Comparison of ENCODE assay signal across 8 mouse cellular contexts in genomic region chr11:77822781-77823180, GRCm38 (mm10). TPM values are rescaled to one million over a fixed set of nuclear protein-coding genes. Genes with fewer than 3 reads are reported as not detected.
DNase-seq lines count a peak whose midpoint lies in the region; ATAC-seq and TF ChIP-seq lines count a peak whose summit lies in the region.
"Had no signal": no experiment of that assay in that cellular context is flagged by ENCODE, and none has a peak within 500 bp of the region (broad histone marks: within the 10 kb centered on the region; RNA-seq: fewer than 3 reads in every experiment).

No protein-coding gene starts in this region.

- peak; percentile 88 for DNase-seq in ES-CJ7 (ENCODE audit: low read depth, low spot score)
- peak; percentile 82 for DNase-seq in forelimb bud, embryonic 11.5 days (ENCODE audit: low read depth, low spot score)
- peak; percentile 66 for DNase-seq in lung, postnatal 10 days

- H3K4me1 ChIP-seq in intestine, postnatal 0 days (replicated peaks; ENCODE audit: control insufficient read depth, insufficient read depth, low read length), result no peaks in the 10 kb centered on the region
- H3K4me1 ChIP-seq in intestine, embryonic 15.5 days (replicated peaks), result no peaks in the 10 kb centered on the region; the same call in 1 of the 2 replicates
- H3K4me1 ChIP-seq in bone marrow, adult 2 months (ENCODE audit: control insufficient read depth, insufficient read depth, low read length), result no peaks in the 10 kb centered on the region
- H3K4me1 ChIP-seq in small intestine, adult 2 months (ENCODE audit: control insufficient read depth, insufficient read depth, insufficient read length, low read length), result 0 out of 2 replicates have a peak, but pooled peaks cover 2% of the 10 kb centered on the region

- H3K9me3 ChIP-seq in intestine, postnatal 0 days (ENCODE audit: control insufficient read depth), result no peaks in the 10 kb centered on the region
- no peaks in the 10 kb centered on the region for H3K9me3 ChIP-seq in intestine, embryonic 15.5 days
- H3K9me3 ChIP-seq: heart, embryonic 13.5 days had no signal

- TF ChIP-seq POLR2A in bone marrow, adult 2 months (IDR thresholded peaks at IDR 0.05; ENCODE audit: borderline replicate concordance, control insufficient read depth, low read depth, low read length), result no peak
- no peak for TF ChIP-seq POLR2A in small intestine, adult 2 months (IDR thresholded peaks at IDR 0.05; ENCODE audit: low read depth, low read length)

- ATAC-seq in intestine, postnatal 0 days, result no peak
- ATAC-seq in intestine, embryonic 15.5 days, result no peak

- 23% methylated on average over 7 of the region's 7 CpGs for WGBS in intestine, postnatal 0 days
- WGBS in intestine, embryonic 15.5 days, result 19% methylated on average over 7 of the region's 7 CpGs
- 29% methylated on average over 7 of the region's 7 CpGs for WGBS in bone marrow, adult 2 months
- WGBS in small intestine, adult 2 months, result 26% methylated on average over 7 of the region's 7 CpGs

- H3K4me3 ChIP-seq in intestine, postnatal 0 days (ENCODE audit: low read depth, low read length), result no peak overlapping the region
- H3K4me3 ChIP-seq in intestine, embryonic 15.5 days (replicated peaks), result no peak overlapping the region
- no peak overlapping the region for H3K4me3 ChIP-seq in bone marrow, adult 2 months (replicated peaks; ENCODE audit: control insufficient read depth, low read depth, low read length)
- no peak overlapping the region for H3K4me3 ChIP-seq in small intestine, adult 2 months (ENCODE audit: low read depth, low read length)
- H3K4me3 ChIP-seq: heart, embryonic 13.5 days had no signal

- no peaks in the 10 kb centered on the region for H3K27me3 ChIP-seq in intestine, postnatal 0 days (replicated peaks; ENCODE audit: control insufficient read depth, insufficient read depth, low read length)
- no peaks in the 10 kb centered on the region for H3K27me3 ChIP-seq in intestine, embryonic 15.5 days (replicated peaks)
- no peaks in the 10 kb centered on the region for H3K27me3 ChIP-seq in small intestine, adult 2 months (ENCODE audit: control insufficient read depth, insufficient read depth, low read length)
- H3K27me3 ChIP-seq: heart, embryonic 13.5 days had no signal

- H3K27ac ChIP-seq in intestine, postnatal 0 days (ENCODE audit: low read depth, low read length), result no peak overlapping the region
- H3K27ac ChIP-seq in intestine, embryonic 15.5 days, result no peak overlapping the region
- H3K27ac ChIP-seq in bone marrow, adult 2 months (ENCODE audit: control insufficient read depth, insufficient read depth, low read depth, low read length, poor library complexity), result no peak overlapping the region
- no peak overlapping the region for H3K27ac ChIP-seq in small intestine, adult 2 months (ENCODE audit: insufficient read depth, low read depth, low read length)
- H3K27ac ChIP-seq: heart, embryonic 13.5 days had no signal

- peak; percentile 86 for TF ChIP-seq CTCF in intestine, postnatal 0 days (IDR thresholded peaks at IDR 0.05; ENCODE audit: low read depth)
- peak; percentile 74 for TF ChIP-seq CTCF in bone marrow, adult 2 months (IDR thresholded peaks at IDR 0.05; ENCODE audit: control insufficient read depth, insufficient read depth, low read length)
- peak; percentile 75; the same call in 1 of the 2 replicates for TF ChIP-seq CTCF in small intestine, adult 2 months (IDR thresholded peaks at IDR 0.05; ENCODE audit: extremely low read depth, insufficient read length, insufficient replicate concordance, low read depth, low read length)

- H3K9ac ChIP-seq in intestine, postnatal 0 days (ENCODE audit: low read depth, low read length), result no peak overlapping the region
- no peak overlapping the region for H3K9ac ChIP-seq in intestine, embryonic 15.5 days
- H3K9ac ChIP-seq: heart, embryonic 13.5 days had no signal

- peaks cover 78% of the 10 kb centered on the region for H3K36me3 ChIP-seq in intestine, postnatal 0 days (ENCODE audit: control insufficient read depth, insufficient read depth)
- H3K36me3 ChIP-seq in intestine, embryonic 15.5 days, result peaks cover 27% of the 10 kb centered on the region
- peaks cover 72% of the 10 kb centered on the region for H3K36me3 ChIP-seq in small intestine, adult 2 months (ENCODE audit: control insufficient read depth, insufficient read depth, low read length)

- no peak overlapping the region for H3K4me2 ChIP-seq in intestine, postnatal 0 days (replicated peaks; ENCODE audit: low read depth)
- H3K4me2 ChIP-seq in intestine, embryonic 15.5 days (replicated peaks), result no peak overlapping the region
- H3K4me2 ChIP-seq: heart, embryonic 13.5 days had no signal

RNA-seq across cellular contexts. Expression of gene Gm10277, which starts 35.2 kb away (rescaled TPM):
- polyA plus RNA-seq in intestine, postnatal 0 days (2015; fragmentation: Nextera tagmentation; extraction: Ambion mirVana), result 0.53 and 0.72 TPM in 2 replicates
- polyA plus RNA-seq in intestine, embryonic 15.5 days (2015; fragmentation: Nextera tagmentation; extraction: Ambion mirVana), result 0.93 and 1.5 TPM in 2 replicates
- not detected in 2 replicates for polyA plus RNA-seq in bone marrow, adult 2 months (2011; ENCODE audit: insufficient read depth, insufficient read length, low replicate concordance, missing spikeins)
- not detected in 2 replicates for polyA plus RNA-seq in small intestine, adult 2 months (2012; rRNA removed)

RNA-seq across cellular contexts. Expression of gene Myo18a, which starts 59.7 kb away (rescaled TPM):
- 25.4 and 30.7 TPM in 2 replicates for polyA plus RNA-seq in intestine, postnatal 0 days (2015; fragmentation: Nextera tagmentation; extraction: Ambion mirVana)
- polyA plus RNA-seq in intestine, embryonic 15.5 days (2015; fragmentation: Nextera tagmentation; extraction: Ambion mirVana), result 27.7 and 32.1 TPM in 2 replicates
- polyA plus RNA-seq in bone marrow, adult 2 months (2011; ENCODE audit: insufficient read depth, insufficient read length, low replicate concordance, missing spikeins), result 29.5 and 74.6 TPM in 2 replicates
- 66.4 and 149 TPM in 2 replicates for polyA plus RNA-seq in small intestine, adult 2 months (2012; rRNA removed)
